Comparison of ENCODE assay signal across 28 mouse cellular contexts in genomic region chr5:20973069-20973468, GRCm38 (mm10). TPM values are rescaled to one million over a fixed set of nuclear protein-coding genes. Genes with fewer than 3 reads are reported as not detected.
A peak's percentile ranks its signal among the peaks of the same experiment; 100 is the strongest.
DNase-seq lines count a peak whose midpoint lies in the region; ATAC-seq and TF ChIP-seq lines count a peak whose summit lies in the region.
"Had no signal": no experiment of that assay in that cellular context is flagged by ENCODE, and none has a peak within 500 bp of the region (broad histone marks: within the 10 kb centered on the region; RNA-seq: fewer than 3 reads in every experiment).

No protein-coding gene starts in this region.

- H3K36me3 ChIP-seq in liver, embryonic 16.5 days (ENCODE audit: control insufficient read depth, insufficient read depth), result no peaks in the 10 kb centered on the region
- H3K36me3 ChIP-seq in liver, embryonic 11.5 days (ENCODE audit: control insufficient read depth, insufficient read depth, low read length), result no peaks in the 10 kb centered on the region
- H3K36me3 ChIP-seq in liver, postnatal 0 days (replicated peaks; ENCODE audit: insufficient read depth, low read length), result no peaks in the 10 kb centered on the region
- no peaks in the 10 kb centered on the region for H3K36me3 ChIP-seq in splenic B cell, adult 2 months (ENCODE audit: control insufficient read depth, insufficient read depth, low read length, poor library complexity, severe bottlenecking)
- no peaks in the 10 kb centered on the region for H3K36me3 ChIP-seq in heart, embryonic 12.5 days
- H3K36me3 ChIP-seq: embryonic facial prominence, embryonic 10.5 days; heart, embryonic 10.5 days; limb, embryonic 13.5 days; liver, embryonic 15.5 days; midbrain, embryonic 13.5 days; neural tube, embryonic 12.5 days; stomach, embryonic 15.5 days had no signal

- TF ChIP-seq POLR2A in cerebellum, adult 2 months (IDR thresholded peaks at IDR 0.05; ENCODE audit: borderline replicate concordance, insufficient read depth, low read length), result no peak

- no peak overlapping the region for H3K9ac ChIP-seq in liver, embryonic 16.5 days (ENCODE audit: low read depth, low read length)
- no peak overlapping the region for H3K9ac ChIP-seq in liver, embryonic 11.5 days (ENCODE audit: low read depth, low read length)
- H3K9ac ChIP-seq in liver, postnatal 0 days (replicated peaks), result no peak overlapping the region
- H3K9ac ChIP-seq in heart, embryonic 12.5 days, result no peak overlapping the region
- H3K9ac ChIP-seq: forebrain, postnatal 0 days; limb, embryonic 13.5 days; liver, embryonic 15.5 days; midbrain, embryonic 13.5 days; neural tube, embryonic 12.5 days; stomach, embryonic 15.5 days had no signal

- H3K4me1 ChIP-seq in liver, embryonic 16.5 days (ENCODE audit: control insufficient read depth, low read depth, low read length), result peaks cover under 1% of the 10 kb centered on the region; the same call in 1 of the 2 replicates
- H3K4me1 ChIP-seq in liver, embryonic 11.5 days (replicated peaks; ENCODE audit: control insufficient read depth, insufficient read depth, low read length), result 0 out of 2 replicates have a peak, but pooled peaks cover under 1% of the 10 kb centered on the region
- H3K4me1 ChIP-seq in liver, postnatal 0 days (ENCODE audit: insufficient read depth), result no peaks in the 10 kb centered on the region
- H3K4me1 ChIP-seq in cerebellum, adult 2 months (ENCODE audit: control insufficient read depth, insufficient read depth, low read length), result no peaks in the 10 kb centered on the region
- H3K4me1 ChIP-seq in heart, embryonic 12.5 days (replicated peaks), result peaks cover 5% of the 10 kb centered on the region; the same call in 1 of the 2 replicates
- H3K4me1 ChIP-seq: heart, embryonic 10.5 days; midbrain, embryonic 13.5 days; neural tube, embryonic 12.5 days; stomach, embryonic 15.5 days had no signal

- H3K4me2 ChIP-seq in liver, embryonic 16.5 days (ENCODE audit: low read depth, low read length), result no peak overlapping the region
- H3K4me2 ChIP-seq in liver, embryonic 11.5 days, result no peak overlapping the region
- no peak overlapping the region for H3K4me2 ChIP-seq in liver, postnatal 0 days (ENCODE audit: low read depth, low read length)
- H3K4me2 ChIP-seq in heart, embryonic 12.5 days, result no peak overlapping the region
- H3K4me2 ChIP-seq: limb, embryonic 13.5 days; liver, embryonic 15.5 days; midbrain, embryonic 13.5 days; neural tube, embryonic 12.5 days; stomach, embryonic 15.5 days had no signal

- TF ChIP-seq CTCF in liver, postnatal 0 days (IDR thresholded peaks at IDR 0.05; ENCODE audit: low read depth), result no peak
- TF ChIP-seq CTCF in cerebellum, adult 2 months (IDR thresholded peaks at IDR 0.05; ENCODE audit: borderline replicate concordance, insufficient read depth, low read depth, low read length), result no peak

- H3K9me3 ChIP-seq in liver, embryonic 16.5 days (replicated peaks; ENCODE audit: control insufficient read depth, low read length), result no peaks in the 10 kb centered on the region
- no peaks in the 10 kb centered on the region for H3K9me3 ChIP-seq in liver, embryonic 11.5 days (ENCODE audit: control insufficient read depth, low read length)
- no peaks in the 10 kb centered on the region for H3K9me3 ChIP-seq in liver, postnatal 0 days (ENCODE audit: low read length)
- H3K9me3 ChIP-seq in heart, embryonic 12.5 days (replicated peaks), result no peaks in the 10 kb centered on the region
- H3K9me3 ChIP-seq: embryonic facial prominence, embryonic 10.5 days; heart, embryonic 10.5 days; limb, embryonic 13.5 days; liver, embryonic 15.5 days; midbrain, embryonic 13.5 days; neural tube, embryonic 12.5 days; stomach, embryonic 15.5 days had no signal

- ATAC-seq in liver, embryonic 16.5 days (ENCODE audit: low read depth), result peak; percentile 30; the same call in 1 of the 2 replicates
- ATAC-seq in liver, embryonic 11.5 days (replicated peaks; ENCODE audit: low FRiP score), result no peak
- no peak for ATAC-seq in liver, postnatal 0 days
- no peak for ATAC-seq in heart, embryonic 12.5 days (ENCODE audit: insufficient number of reproducible peaks, low FRiP score)
- ATAC-seq: activated CD4-positive, CD25-positive, alpha-beta regulatory T cell, adult 4 months; forebrain, postnatal 0 days; hindbrain, postnatal 0 days; intestine, embryonic 16.5 days; midbrain, embryonic 13.5 days; Patski had no signal

- no peak overlapping the region for H3K4me3 ChIP-seq in liver, embryonic 16.5 days (ENCODE audit: low read depth, low read length)
- H3K4me3 ChIP-seq in liver, embryonic 11.5 days (ENCODE audit: low read depth, low read length), result no peak overlapping the region
- no peak overlapping the region for H3K4me3 ChIP-seq in liver, postnatal 0 days (ENCODE audit: low read depth, low read length)
- H3K4me3 ChIP-seq in cerebellum, adult 2 months (replicated peaks; ENCODE audit: insufficient read depth, low read depth, low read length), result no peak overlapping the region
- H3K4me3 ChIP-seq in heart, embryonic 12.5 days, result no peak overlapping the region
- H3K4me3 ChIP-seq: embryonic facial prominence, embryonic 10.5 days; heart, embryonic 10.5 days; limb, embryonic 13.5 days; liver, embryonic 15.5 days; midbrain, embryonic 13.5 days; neural tube, embryonic 12.5 days; stomach, embryonic 15.5 days had no signal

- H3K27ac ChIP-seq in liver, embryonic 16.5 days (ENCODE audit: low read length), result no peak overlapping the region
- no peak overlapping the region for H3K27ac ChIP-seq in liver, embryonic 11.5 days (ENCODE audit: low read depth, low read length)
- H3K27ac ChIP-seq in liver, postnatal 0 days (ENCODE audit: low read depth), result no peak overlapping the region
- H3K27ac ChIP-seq in cerebellum, adult 2 months (ENCODE audit: insufficient read depth, low read length), result no peak overlapping the region
- H3K27ac ChIP-seq in heart, embryonic 12.5 days (ENCODE audit: poor library complexity, severe bottlenecking), result no peak overlapping the region
- H3K27ac ChIP-seq: embryonic facial prominence, embryonic 10.5 days; heart, embryonic 10.5 days; hindbrain, postnatal 0 days; limb, embryonic 13.5 days; liver, embryonic 15.5 days; midbrain, embryonic 13.5 days; neural tube, embryonic 12.5 days; stomach, embryonic 15.5 days had no signal

- 21% methylated on average over 5 of the region's 5 CpGs for WGBS in liver, embryonic 16.5 days (ENCODE audit: insufficient replicate concordance)
- 48% methylated on average over 5 of the region's 5 CpGs for WGBS in liver, embryonic 11.5 days
- 44% methylated on average over 5 of the region's 5 CpGs for WGBS in liver, postnatal 0 days (ENCODE audit: insufficient replicate concordance)
- WGBS in cerebellum, adult 2 months, result 72% methylated on average over 5 of the region's 5 CpGs
- WGBS in heart, embryonic 12.5 days, result 64% methylated on average over 5 of the region's 5 CpGs

- TF ChIP-seq EP300 in liver, postnatal 0 days (IDR thresholded peaks at IDR 0.05; ENCODE audit: low read depth), result no peak

- H3K27me3 ChIP-seq in liver, embryonic 16.5 days (ENCODE audit: control insufficient read depth, insufficient read depth, low read depth, low read length), result no peaks in the 10 kb centered on the region
- no peaks in the 10 kb centered on the region for H3K27me3 ChIP-seq in liver, embryonic 11.5 days (replicated peaks; ENCODE audit: control insufficient read depth, insufficient read depth, low read length)
- no peaks in the 10 kb centered on the region for H3K27me3 ChIP-seq in liver, postnatal 0 days (ENCODE audit: insufficient read depth, low read length)
- H3K27me3 ChIP-seq in splenic B cell, adult 2 months (ENCODE audit: control insufficient read depth, insufficient read depth, low read length, poor library complexity, severe bottlenecking), result no peaks in the 10 kb centered on the region
- H3K27me3 ChIP-seq in cerebellum, adult 2 months (ENCODE audit: control insufficient read depth, insufficient read depth, low read length), result no peaks in the 10 kb centered on the region
- no peaks in the 10 kb centered on the region for H3K27me3 ChIP-seq in heart, embryonic 12.5 days (replicated peaks)
- H3K27me3 ChIP-seq: limb, embryonic 13.5 days; liver, embryonic 15.5 days; midbrain, embryonic 13.5 days; neural tube, embryonic 12.5 days; Patski; stomach, embryonic 15.5 days had no signal

- DNase-seq in liver, embryonic 11.5 days (ENCODE audit: low spot score), result no peak
- DNase-seq in R1 (ENCODE audit: low read depth, low spot score), result peak; percentile 63
- peak; percentile 31 for DNase-seq in liver, postnatal 0 days
- peak; percentile 44 for DNase-seq in splenic B cell, adult 2 months (ENCODE audit: low read depth, low spot score)
- DNase-seq in cerebellum, adult 2 months, result no peak
- DNase-seq in layer of hippocampus, adult 11-12 months (ENCODE audit: low spot score), result no peak
- DNase-seq: adrenal gland, postnatal 10 days; cerebellum, adult 8-10 months; forebrain, postnatal 0 days; gastrocnemius, postnatal 25 days; heart, postnatal 10 days; kidney, postnatal 25 days; lung, postnatal 10 days; retina, postnatal 1 day; thymus, postnatal 4 days had no signal

RNA-seq across cellular contexts. Expression of gene Rsbn1l, which starts 16.9 kb away (rescaled TPM):
- 3.3 and 3.7 TPM in 2 replicates for polyA plus RNA-seq in liver, embryonic 16.5 days (2015; fragmentation: Nextera tagmentation; extraction: Ambion mirVana)
- 10.2 and 11.0 TPM in 2 replicates for polyA plus RNA-seq in liver, embryonic 11.5 days (2014; fragmentation: Nextera tagmentation; extraction: Ambion mirVana)
- polyA plus RNA-seq in liver, postnatal 0 days (2015; fragmentation: Nextera tagmentation; extraction: Ambion mirVana), result 3.7 and 5.5 TPM in 2 replicates
- polyA plus RNA-seq in cerebellum, adult 2 months (2012; rRNA removed), result 12.9 and 14.4 TPM in 2 replicates
- 5.4 and 7.1 TPM in 2 replicates for polyA plus RNA-seq in heart, embryonic 12.5 days (2016; fragmentation: Nextera tagmentation; extraction: Ambion mirVana)

Comparison
In these comparisons a context has a peak if more than half of its experiments do, and no peak if none do; other contexts are left out.
1. DNase-seq: peak in R1 (single experiment), liver, postnatal 0 days (single experiment) and splenic B cell, adult 2 months (single experiment); none in liver, embryonic 11.5 days (single experiment), cerebellum, adult 2 months (0 of 2) and layer of hippocampus, adult 11-12 months (single experiment).